Mouse (Mus musculus): Measurements from ENCODE around the gene Slc29a4. TPM values are rescaled to one million over a fixed set of nuclear protein-coding genes. Genes with fewer than 3 reads are reported as not detected.

The Slc29a4 gene
- total and polyA plus RNA-seq, 2 experiments, result 0.04 TPM; not detected in 1

DNA sequence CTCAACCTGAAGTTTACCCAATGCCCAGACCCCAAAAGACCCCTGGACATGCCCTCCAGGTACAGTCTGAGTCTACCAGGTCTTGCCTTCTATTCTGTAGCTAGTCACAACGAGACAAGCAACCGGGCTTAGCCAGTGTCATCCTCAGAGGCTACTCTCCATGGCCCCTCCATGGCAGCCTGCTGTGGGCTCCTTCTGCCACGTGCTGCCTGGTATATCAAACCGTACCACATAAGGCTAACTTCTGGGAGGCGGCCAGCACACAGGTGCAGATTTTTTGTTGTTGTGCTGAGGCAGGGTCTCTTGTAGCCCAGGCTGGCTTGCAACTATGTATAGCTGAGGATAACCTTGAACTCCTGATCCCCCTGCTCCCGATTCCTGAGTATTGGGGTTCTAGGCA, 23.7 kb downstream of the Slc29a4 start:
- no peak overlapping the region for H3K4me3 ChIP-seq (ENCODE audit: insufficient read depth, low read depth, low read length)
- H3K9ac ChIP-seq (ENCODE audit: low read depth, low read length), result no peak overlapping the region
- H3K79me2 ChIP-seq (ENCODE audit: control insufficient read depth, insufficient read depth, low read length), result no peaks in the 10 kb centered on the region
- TF ChIP-seq POLR2A (IDR thresholded peaks at IDR 0.05; ENCODE audit: extremely low read depth, insufficient read depth, low read length) (no peak), CTCF (IDR thresholded peaks at IDR 0.05; ENCODE audit: low read depth, low read length) (no peak)
- no peaks in the 10 kb centered on the region for H3K36me3 ChIP-seq (ENCODE audit: control insufficient read depth, insufficient read depth, low read length)
- H3K27ac ChIP-seq (replicated peaks; ENCODE audit: insufficient read depth, low read depth, low read length), result no peak overlapping the region
- H3K27me3 ChIP-seq (ENCODE audit: control insufficient read depth, insufficient read depth, low read length), result no peaks in the 10 kb centered on the region
- H3K4me1 ChIP-seq (ENCODE audit: control insufficient read depth, insufficient read depth, low read length), result no peaks in the 10 kb centered on the region
- DNase-seq (ENCODE audit: extremely low read depth, low read depth, low spot score), result no peak
- WGBS, result 68% methylated on average over 6 of the region's 6 CpGs

DNA sequence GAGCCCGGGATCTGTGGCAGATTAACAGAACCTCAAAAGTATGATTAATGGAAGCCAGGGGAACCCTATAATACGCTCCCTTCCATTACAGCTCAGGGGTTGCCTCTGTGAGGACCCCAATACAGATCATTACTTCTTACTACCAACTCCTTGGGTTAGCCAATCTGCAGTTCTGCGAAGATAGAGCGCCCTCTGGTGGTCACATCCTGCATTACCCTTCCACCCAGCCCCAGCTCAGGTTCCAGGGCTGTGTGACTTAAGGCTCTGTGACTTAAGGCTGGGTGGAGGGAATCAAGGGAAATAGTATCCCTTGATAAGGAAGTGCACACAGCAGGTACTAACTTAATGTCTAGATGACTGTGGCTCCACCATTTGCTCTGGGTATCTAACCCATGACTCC, 25.7 kb downstream of the Slc29a4 start:
- 18% methylated on average over 4 of the region's 4 CpGs for WGBS
- Histone ChIP-seq H3K79me2 (ENCODE audit: control insufficient read depth, insufficient read depth, low read length) (no peaks in the 10 kb centered on the region), H3K4me3 (ENCODE audit: insufficient read depth, low read depth, low read length) (no peak overlapping the region), H3K4me1 (ENCODE audit: control insufficient read depth, insufficient read depth, low read length) (no peaks in the 10 kb centered on the region), H3K27me3 (ENCODE audit: control insufficient read depth, insufficient read depth, low read length) (no peaks in the 10 kb centered on the region), H3K9ac (ENCODE audit: low read depth, low read length) (no peak overlapping the region), H3K36me3 (ENCODE audit: control insufficient read depth, insufficient read depth, low read length) (no peaks in the 10 kb centered on the region), H3K27ac (replicated peaks; ENCODE audit: insufficient read depth, low read depth, low read length) (no peak overlapping the region)
- TF ChIP-seq CTCF (IDR thresholded peaks at IDR 0.05; ENCODE audit: low read depth, low read length), result peak; percentile 92
- TF ChIP-seq POLR2A (IDR thresholded peaks at IDR 0.05; ENCODE audit: extremely low read depth, insufficient read depth, low read length), result no peak
- DNase-seq (ENCODE audit: extremely low read depth, low read depth, low spot score), result peak; percentile 40

DNA sequence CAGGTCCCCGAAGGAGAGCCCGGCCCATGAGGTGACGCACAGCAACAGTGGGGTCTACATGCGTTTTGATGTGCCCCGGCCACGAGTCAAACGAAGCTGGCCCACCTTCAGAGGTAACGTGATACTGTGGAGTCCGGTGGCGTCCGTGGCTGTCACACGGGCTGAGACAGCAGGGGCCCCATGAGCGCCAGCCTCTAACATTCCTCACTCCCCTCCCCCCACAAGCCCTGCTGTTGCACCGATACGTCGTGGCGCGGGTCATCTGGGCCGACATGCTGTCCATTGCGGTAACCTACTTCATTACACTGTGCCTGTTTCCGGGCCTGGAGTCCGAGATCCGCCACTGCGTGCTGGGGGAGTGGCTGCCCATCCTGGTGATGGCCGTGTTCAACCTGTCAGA, 26.2 kb downstream of the Slc29a4 start:
- H3K27me3 ChIP-seq (ENCODE audit: control insufficient read depth, insufficient read depth, low read length), result no peaks in the 10 kb centered on the region

DNA sequence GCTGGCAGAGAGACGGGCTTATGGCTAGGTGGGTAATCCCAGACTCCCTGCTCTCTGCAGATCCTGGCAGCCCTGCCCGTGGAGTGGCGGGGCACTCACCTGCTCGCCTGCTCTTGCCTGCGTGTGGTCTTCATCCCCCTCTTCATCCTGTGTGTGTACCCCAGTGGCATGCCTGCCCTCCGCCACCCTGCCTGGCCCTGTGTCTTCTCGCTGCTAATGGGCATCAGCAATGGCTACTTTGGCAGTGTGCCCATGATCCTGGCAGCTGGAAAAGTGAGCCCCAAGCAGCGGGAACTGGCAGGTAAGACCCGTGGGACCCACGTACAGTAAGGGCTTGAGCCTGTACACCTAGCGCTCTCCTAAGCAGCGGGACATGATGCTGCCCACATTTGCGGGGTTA, 27.6 kb downstream of the Slc29a4 start:
- no peaks in the 10 kb centered on the region for H3K27me3 ChIP-seq (ENCODE audit: control insufficient read depth, insufficient read depth, low read length)
- no peak for DNase-seq (ENCODE audit: extremely low read depth, low read depth, low spot score)
- no peak overlapping the region for H3K4me3 ChIP-seq (ENCODE audit: insufficient read depth, low read depth, low read length)
- H3K4me1 ChIP-seq (ENCODE audit: control insufficient read depth, insufficient read depth, low read length), result no peaks in the 10 kb centered on the region
- no peaks in the 10 kb centered on the region for H3K36me3 ChIP-seq (ENCODE audit: control insufficient read depth, insufficient read depth, low read length)
- no peak for TF ChIP-seq CTCF (IDR thresholded peaks at IDR 0.05; ENCODE audit: low read depth, low read length)
- no peak for TF ChIP-seq POLR2A (IDR thresholded peaks at IDR 0.05; ENCODE audit: extremely low read depth, insufficient read depth, low read length)
- no peaks in the 10 kb centered on the region for H3K79me2 ChIP-seq (ENCODE audit: control insufficient read depth, insufficient read depth, low read length)
- 80% methylated on average over 13 of the region's 13 CpGs for WGBS
- no peak overlapping the region for H3K27ac ChIP-seq (replicated peaks; ENCODE audit: insufficient read depth, low read depth, low read length)
- H3K9ac ChIP-seq (ENCODE audit: low read depth, low read length), result no peak overlapping the region

More for the DNA sequence above, 26.2 kb downstream of the Slc29a4 start:
- no peak for TF ChIP-seq CTCF (IDR thresholded peaks at IDR 0.05; ENCODE audit: low read depth, low read length)
- TF ChIP-seq POLR2A (IDR thresholded peaks at IDR 0.05; ENCODE audit: extremely low read depth, insufficient read depth, low read length), result no peak
- H3K79me2 ChIP-seq (ENCODE audit: control insufficient read depth, insufficient read depth, low read length), result no peaks in the 10 kb centered on the region
- H3K4me1 ChIP-seq (ENCODE audit: control insufficient read depth, insufficient read depth, low read length), result no peaks in the 10 kb centered on the region
- H3K4me3 ChIP-seq (ENCODE audit: insufficient read depth, low read depth, low read length), result no peak overlapping the region
- no peak overlapping the region for H3K9ac ChIP-seq (ENCODE audit: low read depth, low read length)
- H3K36me3 ChIP-seq (ENCODE audit: control insufficient read depth, insufficient read depth, low read length), result no peaks in the 10 kb centered on the region
- DNase-seq (ENCODE audit: extremely low read depth, low read depth, low spot score), result no peak
- no peak overlapping the region for H3K27ac ChIP-seq (replicated peaks; ENCODE audit: insufficient read depth, low read depth, low read length)
- 48% methylated on average over 25 of the region's 25 CpGs for WGBS

DNA sequence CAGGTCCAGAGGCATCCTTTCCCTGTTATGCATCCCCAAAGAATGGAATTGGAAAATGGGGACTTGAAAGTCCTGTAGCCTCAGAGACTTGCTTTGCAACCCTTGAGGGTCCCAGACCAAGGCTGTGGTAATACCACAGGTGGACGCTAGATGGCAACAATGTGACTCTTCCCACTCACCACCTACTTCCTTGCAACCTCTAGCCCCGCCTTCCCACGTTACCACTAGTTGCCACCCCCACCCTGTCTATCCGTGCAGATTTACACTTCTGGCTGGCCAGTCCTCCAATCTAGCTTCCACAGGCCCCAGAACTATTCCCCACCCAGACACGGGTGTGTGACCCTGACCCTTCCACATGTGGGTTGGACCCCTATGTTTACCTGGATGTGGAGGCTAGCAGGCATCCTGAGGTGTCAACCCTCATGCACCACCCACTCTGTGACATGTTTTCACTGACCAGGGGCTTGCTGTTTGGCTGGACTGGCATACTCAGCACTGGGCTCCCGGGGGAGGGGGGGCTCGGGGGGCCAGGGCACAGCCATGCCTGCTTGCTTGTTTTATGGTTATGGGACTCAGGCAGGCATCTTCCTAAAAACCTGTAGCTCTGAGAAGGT, 31.3 kb downstream of the Slc29a4 start:
- DNase-seq (ENCODE audit: extremely low read depth, low read depth, low spot score), result peak; percentile 29
- Histone ChIP-seq H3K4me3 (ENCODE audit: insufficient read depth, low read depth, low read length) (no peak overlapping the region), H3K4me1 (ENCODE audit: control insufficient read depth, insufficient read depth, low read length) (no peaks in the 10 kb centered on the region), H3K79me2 (ENCODE audit: control insufficient read depth, insufficient read depth, low read length) (no peaks in the 10 kb centered on the region), H3K36me3 (ENCODE audit: control insufficient read depth, insufficient read depth, low read length) (peaks cover 17% of the 10 kb centered on the region), H3K27ac (replicated peaks; ENCODE audit: insufficient read depth, low read depth, low read length) (no peak overlapping the region), H3K27me3 (ENCODE audit: control insufficient read depth, insufficient read depth, low read length) (no peaks in the 10 kb centered on the region), H3K9ac (ENCODE audit: low read depth, low read length) (no peak overlapping the region)
- WGBS, result 15% methylated on average over 7 of the region's 7 CpGs
- TF ChIP-seq POLR2A (IDR thresholded peaks at IDR 0.05; ENCODE audit: extremely low read depth, insufficient read depth, low read length) (no peak), CTCF (IDR thresholded peaks at IDR 0.05; ENCODE audit: low read depth, low read length) (peak; percentile 78)

DNA sequence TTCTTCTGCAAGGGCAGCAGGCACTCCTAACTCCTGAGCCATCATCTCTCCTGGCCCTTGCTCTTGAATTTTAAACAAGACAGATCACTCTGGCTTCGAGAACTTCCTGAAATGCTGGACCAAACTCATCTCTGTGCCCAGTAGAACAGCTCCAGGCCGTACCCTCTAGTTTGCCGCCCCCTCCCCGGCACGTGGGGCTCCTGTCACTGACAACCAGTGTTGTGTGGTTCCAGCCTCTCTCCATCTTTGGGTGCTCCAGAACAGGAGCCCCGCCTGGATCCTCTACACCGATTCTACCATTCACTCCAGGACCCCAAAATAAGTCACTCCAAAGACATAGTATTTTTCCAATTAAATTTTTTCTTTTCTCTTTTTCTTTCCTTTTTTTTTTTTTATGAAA, 32.0 kb downstream of the Slc29a4 start:
- 94% methylated on average over 7 of the region's 7 CpGs for whole genome bisulfite sequencing
- DNase-seq (ENCODE audit: extremely low read depth, low read depth, low spot score), result no peak
- Histone ChIP-seq H3K4me3 (ENCODE audit: insufficient read depth, low read depth, low read length) (no peak overlapping the region), H3K27me3 (ENCODE audit: control insufficient read depth, insufficient read depth, low read length) (no peaks in the 10 kb centered on the region), H3K36me3 (ENCODE audit: control insufficient read depth, insufficient read depth, low read length) (peaks cover 20% of the 10 kb centered on the region), H3K79me2 (ENCODE audit: control insufficient read depth, insufficient read depth, low read length) (no peaks in the 10 kb centered on the region), H3K9ac (ENCODE audit: low read depth, low read length) (no peak overlapping the region), H3K27ac (replicated peaks; ENCODE audit: insufficient read depth, low read depth, low read length) (no peak overlapping the region), H3K4me1 (ENCODE audit: control insufficient read depth, insufficient read depth, low read length) (no peaks in the 10 kb centered on the region)
- TF ChIP-seq POLR2A (IDR thresholded peaks at IDR 0.05; ENCODE audit: extremely low read depth, insufficient read depth, low read length) (no peak), CTCF (IDR thresholded peaks at IDR 0.05; ENCODE audit: low read depth, low read length) (no peak)

Measured in liver, adult 2 months (tissue).